19 mouse cellular contexts compared by ENCODE assay signal in genomic region chr12:6046110-6046509, GRCm38 (mm10).
DNase-seq lines count a peak whose midpoint lies in the region; ATAC-seq and TF ChIP-seq lines count a peak whose summit lies in the region.
"Had no signal": no experiment of that assay in that cellular context is flagged by ENCODE, and none has a peak within 500 bp of the region (broad histone marks: within the 10 kb centered on the region; RNA-seq: fewer than 3 reads in every experiment).

No protein-coding gene starts in this region.

- no peak for ATAC-seq in forebrain, embryonic 13.5 days
- no peak for ATAC-seq in forebrain, embryonic 11.5 days (replicated peaks; ENCODE audit: low FRiP score)
- no peak for ATAC-seq in hindbrain, embryonic 14.5 days (ENCODE audit: low FRiP score)
- ATAC-seq in hindbrain, embryonic 13.5 days (ENCODE audit: low FRiP score), result no peak
- ATAC-seq in forebrain, postnatal 0 days, result peak; percentile 54; the same call in 1 of the 2 replicates
- ATAC-seq: activated CD4-positive, CD25-positive, alpha-beta regulatory T cell, adult 4 months; intestine, embryonic 15.5 days had no signal

- H3K27me3 ChIP-seq in forebrain, embryonic 13.5 days, result no peaks in the 10 kb centered on the region
- no peaks in the 10 kb centered on the region for H3K27me3 ChIP-seq in forebrain, embryonic 11.5 days (ENCODE audit: control insufficient read depth, insufficient read depth, low read length)
- no peaks in the 10 kb centered on the region for H3K27me3 ChIP-seq in hindbrain, embryonic 14.5 days (ENCODE audit: control insufficient read depth, insufficient read depth, low read length)
- H3K27me3 ChIP-seq in hindbrain, embryonic 13.5 days, result no peaks in the 10 kb centered on the region
- no peaks in the 10 kb centered on the region for H3K27me3 ChIP-seq in forebrain, postnatal 0 days (ENCODE audit: insufficient read depth, low read length)
- H3K27me3 ChIP-seq: embryonic facial prominence, embryonic 13.5 days; intestine, embryonic 15.5 days had no signal

- DNase-seq in forebrain, embryonic 11.5 days (ENCODE audit: low spot score), result no peak
- no peak for DNase-seq in hindbrain, embryonic 14.5 days (ENCODE audit: low spot score)
- DNase-seq in brain, adult 2 months (ENCODE audit: low read depth, low spot score), result peak; percentile 5
- peak; percentile 19 for DNase-seq in forebrain, postnatal 0 days
- DNase-seq in embryo, embryonic 10.5 days (ENCODE audit: low spot score), result no peak
- DNase-seq: adrenal gland, adult 8-10 months; adrenal gland, postnatal 25 days; gastrocnemius, adult 2 months; gastrocnemius, postnatal 14 days; heart, adult 11 months; kidney, adult 11 months had no signal

- peaks cover 13% of the 10 kb centered on the region for H3K4me1 ChIP-seq in forebrain, embryonic 13.5 days
- no peaks in the 10 kb centered on the region for H3K4me1 ChIP-seq in forebrain, embryonic 11.5 days (replicated peaks; ENCODE audit: control insufficient read depth, insufficient read depth, low read length)
- H3K4me1 ChIP-seq in hindbrain, embryonic 14.5 days (replicated peaks; ENCODE audit: control insufficient read depth, insufficient read depth, low read length), result peaks cover 12% of the 10 kb centered on the region; the same call in 1 of the 2 replicates
- peaks cover 7% of the 10 kb centered on the region for H3K4me1 ChIP-seq in hindbrain, embryonic 13.5 days (replicated peaks)
- 0 out of 2 replicates have a peak, but pooled peaks cover 4% of the 10 kb centered on the region for H3K4me1 ChIP-seq in forebrain, postnatal 0 days (ENCODE audit: insufficient read depth)
- H3K4me1 ChIP-seq: embryonic facial prominence, embryonic 10.5 days; embryonic facial prominence, embryonic 13.5 days; intestine, embryonic 15.5 days had no signal

- no peak overlapping the region for H3K4me2 ChIP-seq in forebrain, embryonic 13.5 days
- no peak overlapping the region for H3K4me2 ChIP-seq in forebrain, embryonic 11.5 days (ENCODE audit: low read depth, low read length, severe bottlenecking)
- H3K4me2 ChIP-seq in hindbrain, embryonic 14.5 days (replicated peaks), result no peak overlapping the region
- H3K4me2 ChIP-seq in hindbrain, embryonic 13.5 days, result no peak overlapping the region
- no peak overlapping the region for H3K4me2 ChIP-seq in forebrain, postnatal 0 days (ENCODE audit: low read depth)
- H3K4me2 ChIP-seq: embryonic facial prominence, embryonic 13.5 days; heart, embryonic 11.5 days; intestine, embryonic 15.5 days had no signal

- no peak overlapping the region for H3K4me3 ChIP-seq in forebrain, embryonic 13.5 days
- H3K4me3 ChIP-seq in forebrain, embryonic 11.5 days (ENCODE audit: low read depth, low read length), result no peak overlapping the region
- H3K4me3 ChIP-seq in hindbrain, embryonic 14.5 days (replicated peaks; ENCODE audit: low read length), result no peak overlapping the region
- no peak overlapping the region for H3K4me3 ChIP-seq in hindbrain, embryonic 13.5 days
- no peak overlapping the region for H3K4me3 ChIP-seq in forebrain, postnatal 0 days (ENCODE audit: low read depth, low read length)
- H3K4me3 ChIP-seq: embryonic facial prominence, embryonic 10.5 days; embryonic facial prominence, embryonic 13.5 days; erythroblast, embryonic 14.5 days; gastrocnemius, adult 2 months; intestine, embryonic 15.5 days had no signal

- H3K9ac ChIP-seq in forebrain, embryonic 13.5 days, result no peak overlapping the region
- H3K9ac ChIP-seq in forebrain, embryonic 11.5 days (ENCODE audit: low read length), result no peak overlapping the region
- H3K9ac ChIP-seq in hindbrain, embryonic 14.5 days, result no peak overlapping the region
- no peak overlapping the region for H3K9ac ChIP-seq in hindbrain, embryonic 13.5 days
- H3K9ac ChIP-seq in forebrain, postnatal 0 days, result no peak overlapping the region
- H3K9ac ChIP-seq: embryonic facial prominence, embryonic 13.5 days; intestine, embryonic 15.5 days had no signal

- H3K36me3 ChIP-seq in forebrain, embryonic 13.5 days (ENCODE audit: poor library complexity, severe bottlenecking), result no peaks in the 10 kb centered on the region
- H3K36me3 ChIP-seq in forebrain, embryonic 11.5 days (ENCODE audit: control insufficient read depth, insufficient read depth, low read length), result no peaks in the 10 kb centered on the region
- no peaks in the 10 kb centered on the region for H3K36me3 ChIP-seq in hindbrain, embryonic 14.5 days (replicated peaks; ENCODE audit: control insufficient read depth, insufficient read depth)
- no peaks in the 10 kb centered on the region for H3K36me3 ChIP-seq in hindbrain, embryonic 13.5 days
- H3K36me3 ChIP-seq in forebrain, postnatal 0 days (ENCODE audit: insufficient read depth), result no peaks in the 10 kb centered on the region
- H3K36me3 ChIP-seq: embryonic facial prominence, embryonic 10.5 days; embryonic facial prominence, embryonic 13.5 days; intestine, embryonic 15.5 days had no signal

- WGBS in forebrain, embryonic 13.5 days, result 69% methylated on average over 2 of the region's 2 CpGs
- 90% methylated on average over 2 of the region's 2 CpGs for WGBS in forebrain, embryonic 11.5 days
- WGBS in hindbrain, embryonic 14.5 days, result 88% methylated on average over 2 of the region's 2 CpGs
- WGBS in hindbrain, embryonic 13.5 days, result 77% methylated on average over 2 of the region's 2 CpGs
- WGBS in forebrain, postnatal 0 days, result 46% methylated on average over 2 of the region's 2 CpGs

- no peaks in the 10 kb centered on the region for H3K9me3 ChIP-seq in forebrain, embryonic 13.5 days (replicated peaks)
- H3K9me3 ChIP-seq in forebrain, embryonic 11.5 days (ENCODE audit: control insufficient read depth, low read length), result no peaks in the 10 kb centered on the region
- H3K9me3 ChIP-seq in hindbrain, embryonic 14.5 days (ENCODE audit: control insufficient read depth, low read length), result no peaks in the 10 kb centered on the region
- H3K9me3 ChIP-seq in hindbrain, embryonic 13.5 days, result no peaks in the 10 kb centered on the region
- no peaks in the 10 kb centered on the region for H3K9me3 ChIP-seq in forebrain, postnatal 0 days (ENCODE audit: low read length)
- H3K9me3 ChIP-seq: embryonic facial prominence, embryonic 10.5 days; embryonic facial prominence, embryonic 13.5 days; intestine, embryonic 15.5 days had no signal

- TF ChIP-seq CTCF in forebrain, postnatal 0 days (IDR thresholded peaks at IDR 0.05; ENCODE audit: low read depth), result no peak

- H3K27ac ChIP-seq in forebrain, embryonic 13.5 days, result peak overlapping the region; percentile 51; the same call in 1 of the 2 replicates
- no peak overlapping the region for H3K27ac ChIP-seq in forebrain, embryonic 11.5 days (ENCODE audit: low read depth, low read length)
- peak overlapping the region; percentile 45; the same call in 1 of the 2 replicates for H3K27ac ChIP-seq in hindbrain, embryonic 14.5 days
- no peak overlapping the region for H3K27ac ChIP-seq in hindbrain, embryonic 13.5 days
- no peak overlapping the region for H3K27ac ChIP-seq in forebrain, postnatal 0 days (ENCODE audit: low read depth, low read length)
- H3K27ac ChIP-seq: embryonic facial prominence, embryonic 10.5 days; embryonic facial prominence, embryonic 13.5 days; gastrocnemius, adult 2 months; intestine, embryonic 15.5 days had no signal

Comparison
In these comparisons a context has a peak if more than half of its experiments do, and no peak if none do; other contexts are left out.
1. H3K27ac ChIP-seq: peak in forebrain, embryonic 13.5 days (single experiment) and hindbrain, embryonic 14.5 days (single experiment); none in forebrain, embryonic 11.5 days (single experiment), hindbrain, embryonic 13.5 days (single experiment) and forebrain, postnatal 0 days (single experiment).
2. DNase-seq: peak in brain, adult 2 months (single experiment) and forebrain, postnatal 0 days (single experiment); none in forebrain, embryonic 11.5 days (single experiment), hindbrain, embryonic 14.5 days (single experiment) and embryo, embryonic 10.5 days (single experiment).